Mouse (Mus musculus) ovary, adult 18-20 months (tissue): ENCODE results near the gene Pkn2.

Experiments used
- DNase-seq: peaks from one replicate; pipeline ENCODE4 v3.0.0; 2022; ENCODE audit warnings: low spot score, mixed read lengths

The Pkn2 gene

GRCm38 (mm10) chr3:142834024-142834423 is 47.8 kb downstream of the Pkn2 start:
- DNase-seq = no peak

- DNase-seq = no peak
Observed at GRCm38 (mm10) chr3:142832910-142833309, 48.9 kb downstream of the Pkn2 start.

- DNase-seq = no peak
Observed at GRCm38 (mm10) chr3:142826449-142827146, 55.2 kb downstream of the Pkn2 start.

GRCm38 (mm10) chr3:142823606-142824005 is 58.2 kb downstream of the Pkn2 start:
- no peak for DNase-seq

GRCm38 (mm10) chr3:142817506-142817905 is 64.3 kb downstream of the Pkn2 start:
- DNase-seq = no peak

- no peak for DNase-seq
Observed at GRCm38 (mm10) chr3:142811582-142811981, 70.2 kb downstream of the Pkn2 start.

- DNase-seq = no peak
Observed at GRCm38 (mm10) chr3:142795587-142795986, 86.2 kb downstream of the Pkn2 start.

GRCm38 (mm10) chr3:142786423-142787072 is 95.3 kb downstream of the Pkn2 start:
- DNase-seq = no peak

- DNase-seq = no peak
Observed at GRCm38 (mm10) chr3:142777227-142777626, 104.6 kb downstream of the Pkn2 start.

- no peak for DNase-seq
Observed at GRCm38 (mm10) chr3:142773538-142774191, 108.1 kb downstream of the Pkn2 start.

- DNase-seq = no peak
Observed at GRCm38 (mm10) chr3:142770518-142770917, 111.3 kb downstream of the Pkn2 start.

- DNase-seq = no peak
Observed at GRCm38 (mm10) chr3:142768498-142768897, 113.3 kb downstream of the Pkn2 start.

GRCm38 (mm10) chr3:142765778-142766165 is 116.0 kb downstream of the Pkn2 start:
- DNase-seq = no peak

- DNase-seq = peak; percentile 89
Observed at GRCm38 (mm10) chr3:142764995-142765777, 116.6 kb downstream of the Pkn2 start, which contains the start of gene Gtf2b. TSS of gene Gtf2b (plus strand) at chr3:142765045.

GRCm38 (mm10) chr3:142760356-142760755 is 121.4 kb downstream of the Pkn2 start:
- DNase-seq = no peak

- DNase-seq = no peak
Observed at GRCm38 (mm10) chr3:142758593-142758992, 123.2 kb downstream of the Pkn2 start.

GRCm38 (mm10) chr3:142757841-142758240 is 124.0 kb downstream of the Pkn2 start:
- no peak for DNase-seq

GRCm38 (mm10) chr3:142755132-142755867 is 126.5 kb downstream of the Pkn2 start:
- DNase-seq = no peak

GRCm38 (mm10) chr3:142749131-142749530 is 132.7 kb downstream of the Pkn2 start:
- no peak for DNase-seq

GRCm38 (mm10) chr3:142747673-142748072 is 134.1 kb downstream of the Pkn2 start:
- no peak for DNase-seq

- no peak for DNase-seq
Observed at GRCm38 (mm10) chr3:142745076-142745475, 136.7 kb downstream of the Pkn2 start.
